Mouse (Mus musculus): ENCODE measurements at regions not wholly inside any gene's neighbourhood (a gene's known extent, or its start where the extent isn't known, plus 50 kb on each side); places are given as distances from the start of the nearest gene placed in this dataset.

- Histone ChIP-seq H3K9ac (ENCODE audit: low read length) (no peak overlapping the region), H3K4me2 (ENCODE audit: low read length) (0 out of 2 replicates have a peak overlapping the region, but pooled peaks have one; percentile 53), H3K4me1 (replicated peaks; ENCODE audit: control insufficient read depth, insufficient read depth, low read length) (peaks cover 9% of the 10 kb centered on the region; the same call in 1 of the 2 replicates), H3K27me3 (replicated peaks; ENCODE audit: control insufficient read depth, insufficient read depth, low read length) (no peaks in the 10 kb centered on the region), H3K4me3 (ENCODE audit: low read depth, low read length) (no peak overlapping the region), H3K36me3 (ENCODE audit: control insufficient read depth, insufficient read depth, low read length) (no peaks in the 10 kb centered on the region), H3K9me3 (ENCODE audit: control insufficient read depth, low read length) (no peaks in the 10 kb centered on the region), H3K27ac (ENCODE audit: low read depth) (peak overlapping the region; percentile 62; the same call in 1 of the 2 replicates)
- no peak for ATAC-seq (replicated peaks; ENCODE audit: low FRiP score, low TSS enrichment, low read depth)
- WGBS = 55% methylated on average over 4 of the region's 4 CpGs
- no peak for DNase-seq (ENCODE audit: low spot score)
These were observed 108.3 kb upstream of the Egln3 start for GRCm38 (mm10) chr12:54311896-54312521.

- H3K4me3 ChIP-seq (ENCODE audit: low read depth, low read length) = no peak overlapping the region
- no peak overlapping the region for H3K9ac ChIP-seq (ENCODE audit: low read length)
- WGBS = 81% methylated on average over 4 of the region's 4 CpGs
- peaks cover 6% of the 10 kb centered on the region; the same call in 1 of the 2 replicates for H3K4me1 ChIP-seq (replicated peaks; ENCODE audit: control insufficient read depth, insufficient read depth, low read length)
- no peaks in the 10 kb centered on the region for H3K36me3 ChIP-seq (ENCODE audit: control insufficient read depth, insufficient read depth, low read length)
- no peak overlapping the region for H3K4me2 ChIP-seq (ENCODE audit: low read length)
- ATAC-seq (replicated peaks; ENCODE audit: low FRiP score, low TSS enrichment, low read depth) (no peak), DNase-seq (ENCODE audit: low spot score) (no peak)
- H3K9me3 ChIP-seq (ENCODE audit: control insufficient read depth, low read length) = no peaks in the 10 kb centered on the region
- no peaks in the 10 kb centered on the region for H3K27me3 ChIP-seq (replicated peaks; ENCODE audit: control insufficient read depth, insufficient read depth, low read length)
- H3K27ac ChIP-seq (ENCODE audit: low read depth) = no peak overlapping the region
These were observed 106.2 kb upstream of the Egln3 start for GRCm38 (mm10) chr12:54309874-54310273.

GRCm38 (mm10) chr12:54309219-54309618, 105.6 kb upstream of the Egln3 start:
- Histone ChIP-seq H3K27ac (ENCODE audit: low read depth) (no peak overlapping the region), H3K9ac (ENCODE audit: low read length) (no peak overlapping the region), H3K36me3 (ENCODE audit: control insufficient read depth, insufficient read depth, low read length) (no peaks in the 10 kb centered on the region), H3K4me2 (ENCODE audit: low read length) (no peak overlapping the region), H3K9me3 (ENCODE audit: control insufficient read depth, low read length) (no peaks in the 10 kb centered on the region), H3K4me1 (replicated peaks; ENCODE audit: control insufficient read depth, insufficient read depth, low read length) (peaks cover 6% of the 10 kb centered on the region; the same call in 1 of the 2 replicates), H3K27me3 (replicated peaks; ENCODE audit: control insufficient read depth, insufficient read depth, low read length) (no peaks in the 10 kb centered on the region), H3K4me3 (ENCODE audit: low read depth, low read length) (no peak overlapping the region)
- 89% methylated on average over 6 of the region's 6 CpGs for WGBS
- no peak for ATAC-seq (replicated peaks; ENCODE audit: low FRiP score, low TSS enrichment, low read depth)
- DNase-seq (ENCODE audit: low spot score) = no peak

- H3K27me3 ChIP-seq (replicated peaks; ENCODE audit: control insufficient read depth, insufficient read depth, low read length) = no peaks in the 10 kb centered on the region
These were observed 101.5 kb upstream of the Egln3 start for GRCm38 (mm10) chr12:54305135-54305630.

GRCm38 (mm10) chr12:54303746-54304145, 100.1 kb upstream of the Egln3 start:
- 81% methylated on average over 8 of the region's 8 CpGs for WGBS
- Histone ChIP-seq H3K4me1 (replicated peaks; ENCODE audit: control insufficient read depth, insufficient read depth, low read length) (no peaks in the 10 kb centered on the region), H3K4me2 (ENCODE audit: low read length) (no peak overlapping the region), H3K9ac (ENCODE audit: low read length) (no peak overlapping the region), H3K27me3 (replicated peaks; ENCODE audit: control insufficient read depth, insufficient read depth, low read length) (no peaks in the 10 kb centered on the region), H3K9me3 (ENCODE audit: control insufficient read depth, low read length) (no peaks in the 10 kb centered on the region), H3K36me3 (ENCODE audit: control insufficient read depth, insufficient read depth, low read length) (no peaks in the 10 kb centered on the region), H3K27ac (ENCODE audit: low read depth) (no peak overlapping the region), H3K4me3 (ENCODE audit: low read depth, low read length) (no peak overlapping the region)
- DNase-seq (ENCODE audit: low spot score) (peak; percentile 27), ATAC-seq (replicated peaks; ENCODE audit: low FRiP score, low TSS enrichment, low read depth) (no peak)

More at GRCm38 (mm10) chr12:54305135-54305630, 101.5 kb upstream of the Egln3 start:
- 88% methylated on average over 9 of the region's 9 CpGs for WGBS
- Histone ChIP-seq H3K4me3 (ENCODE audit: low read depth, low read length) (no peak overlapping the region), H3K9ac (ENCODE audit: low read length) (no peak overlapping the region), H3K9me3 (ENCODE audit: control insufficient read depth, low read length) (no peaks in the 10 kb centered on the region), H3K4me1 (replicated peaks; ENCODE audit: control insufficient read depth, insufficient read depth, low read length) (no peaks in the 10 kb centered on the region), H3K36me3 (ENCODE audit: control insufficient read depth, insufficient read depth, low read length) (no peaks in the 10 kb centered on the region), H3K27ac (ENCODE audit: low read depth) (no peak overlapping the region), H3K4me2 (ENCODE audit: low read length) (no peak overlapping the region)
- DNase-seq (ENCODE audit: low spot score) = peak; percentile 31
- no peak for ATAC-seq (replicated peaks; ENCODE audit: low FRiP score, low TSS enrichment, low read depth)

- H3K36me3 ChIP-seq (ENCODE audit: control insufficient read depth, insufficient read depth, low read length) = no peaks in the 10 kb centered on the region
- no peaks in the 10 kb centered on the region for H3K27me3 ChIP-seq (replicated peaks; ENCODE audit: control insufficient read depth, insufficient read depth, low read length)
- no peak overlapping the region for H3K27ac ChIP-seq (ENCODE audit: low read depth)
- no peak overlapping the region for H3K4me3 ChIP-seq (ENCODE audit: low read depth, low read length)
- no peak overlapping the region for H3K4me2 ChIP-seq (ENCODE audit: low read length)
- DNase-seq (ENCODE audit: low spot score) (peak; percentile 18), ATAC-seq (replicated peaks; ENCODE audit: low FRiP score, low TSS enrichment, low read depth) (no peak)
- no peaks in the 10 kb centered on the region for H3K9me3 ChIP-seq (ENCODE audit: control insufficient read depth, low read length)
- no peaks in the 10 kb centered on the region for H3K4me1 ChIP-seq (replicated peaks; ENCODE audit: control insufficient read depth, insufficient read depth, low read length)
- 74% methylated on average over 5 of the region's 5 CpGs for WGBS
- no peak overlapping the region for H3K9ac ChIP-seq (ENCODE audit: low read length)
These were observed 95.8 kb upstream of the Egln3 start for GRCm38 (mm10) chr12:54299506-54299905.

GRCm38 (mm10) chr12:54293248-54293647, 89.6 kb upstream of the Egln3 start:
- no peaks in the 10 kb centered on the region for H3K36me3 ChIP-seq (ENCODE audit: control insufficient read depth, insufficient read depth, low read length)
- no peak overlapping the region for H3K4me2 ChIP-seq (ENCODE audit: low read length)
- ATAC-seq (replicated peaks; ENCODE audit: low FRiP score, low TSS enrichment, low read depth) = no peak
- H3K9ac ChIP-seq (ENCODE audit: low read length) = no peak overlapping the region
- WGBS = 79% methylated on average over 2 of the region's 2 CpGs
- no peaks in the 10 kb centered on the region for H3K27me3 ChIP-seq (replicated peaks; ENCODE audit: control insufficient read depth, insufficient read depth, low read length)
- no peak overlapping the region for H3K4me3 ChIP-seq (ENCODE audit: low read depth, low read length)
- no peaks in the 10 kb centered on the region for H3K9me3 ChIP-seq (ENCODE audit: control insufficient read depth, low read length)
- H3K27ac ChIP-seq (ENCODE audit: low read depth) = no peak overlapping the region
- H3K4me1 ChIP-seq (replicated peaks; ENCODE audit: control insufficient read depth, insufficient read depth, low read length) = no peaks in the 10 kb centered on the region
- no peak for DNase-seq (ENCODE audit: low spot score)

GRCm38 (mm10) chr12:54290311-54290710, 86.7 kb upstream of the Egln3 start:
- no peak overlapping the region for H3K27ac ChIP-seq (ENCODE audit: low read depth)
- H3K4me1 ChIP-seq (replicated peaks; ENCODE audit: control insufficient read depth, insufficient read depth, low read length) = peaks cover 6% of the 10 kb centered on the region; the same call in 1 of the 2 replicates
- DNase-seq (ENCODE audit: low spot score) (no peak), ATAC-seq (replicated peaks; ENCODE audit: low FRiP score, low TSS enrichment, low read depth) (no peak)
- H3K9me3 ChIP-seq (ENCODE audit: control insufficient read depth, low read length) = no peaks in the 10 kb centered on the region
- no peak overlapping the region for H3K4me3 ChIP-seq (ENCODE audit: low read depth, low read length)
- no peak overlapping the region for H3K4me2 ChIP-seq (ENCODE audit: low read length)
- H3K27me3 ChIP-seq (replicated peaks; ENCODE audit: control insufficient read depth, insufficient read depth, low read length) = no peaks in the 10 kb centered on the region
- 86% methylated on average over 2 of the region's 2 CpGs for WGBS
- no peak overlapping the region for H3K9ac ChIP-seq (ENCODE audit: low read length)
- no peaks in the 10 kb centered on the region for H3K36me3 ChIP-seq (ENCODE audit: control insufficient read depth, insufficient read depth, low read length)

GRCm38 (mm10) chr12:54288747-54289146, 85.1 kb upstream of the Egln3 start:
- H3K27ac ChIP-seq (ENCODE audit: low read depth) = no peak overlapping the region
- H3K4me1 ChIP-seq (replicated peaks; ENCODE audit: control insufficient read depth, insufficient read depth, low read length) = peaks cover 6% of the 10 kb centered on the region; the same call in 1 of the 2 replicates
- ATAC-seq (replicated peaks; ENCODE audit: low FRiP score, low TSS enrichment, low read depth) (no peak), DNase-seq (ENCODE audit: low spot score) (no peak)
- no peak overlapping the region for H3K9ac ChIP-seq (ENCODE audit: low read length)
- no peak overlapping the region for H3K4me2 ChIP-seq (ENCODE audit: low read length)
- H3K27me3 ChIP-seq (replicated peaks; ENCODE audit: control insufficient read depth, insufficient read depth, low read length) = no peaks in the 10 kb centered on the region
- WGBS = 74% methylated on average over 4 of the region's 4 CpGs
- no peaks in the 10 kb centered on the region for H3K36me3 ChIP-seq (ENCODE audit: control insufficient read depth, insufficient read depth, low read length)
- no peak overlapping the region for H3K4me3 ChIP-seq (ENCODE audit: low read depth, low read length)
- H3K9me3 ChIP-seq (ENCODE audit: control insufficient read depth, low read length) = no peaks in the 10 kb centered on the region
